Mouse (Mus musculus) heart, postnatal 25 days (tissue): ENCODE data around the gene Vangl2. TPM values are rescaled to one million over a fixed set of nuclear protein-coding genes. Genes with fewer than 3 reads are reported as not detected.

Experiments used
- DNase-seq: peaks from one replicate; pipeline ENCODE4 v3.0.0; 2022; ENCODE audit warnings: low spot score
- intact Hi-C: fragments of 180-260 bp; cut with DNase I; formaldehyde crosslinking; loops from one replicate; pipeline ENCODE4 v1.15.1; 2025
- total RNA-seq, 2 experiments: library from RNA; stranded (reverse); gene quantifications; 2 replicates each; pipeline ENCODE4 v1.2.3; 2021

The Vangl2 gene
- total RNA-seq, 2 experiments from 2014 or later, result 1.5 to 2.4 TPM

DNA sequence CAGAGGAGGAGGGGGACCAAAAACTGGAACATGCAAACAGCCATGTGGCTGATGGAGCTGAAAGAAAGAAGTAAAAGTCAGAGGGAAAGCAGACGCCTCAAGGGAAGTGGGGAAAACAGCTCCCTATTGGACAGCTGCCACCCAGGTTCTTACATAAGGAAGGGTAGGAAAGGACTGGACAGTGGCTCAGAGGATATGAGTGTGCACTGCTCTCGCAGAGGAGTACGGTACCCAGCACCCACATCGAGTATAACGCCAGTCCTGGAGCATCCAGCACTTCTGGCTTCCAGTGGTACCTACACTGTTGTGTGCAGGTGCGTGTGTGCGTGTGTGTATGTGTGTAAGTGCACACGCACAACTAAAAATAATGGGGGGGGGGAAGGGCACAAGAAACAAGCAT, 18.2 kb upstream of the Vangl2 start:
- no peak for DNase-seq
- intact Hi-C loops, result loop anchor here (2.0 to 10.0 kb wide), 3 partner anchors 198 to 310 kb away; no protein-coding TSS in a partner anchor

- intact Hi-C loops, result no loop called here
- no peak for DNase-seq
Measured at GRCm38 (mm10) chr1:172029914-172030313, 1.7 kb upstream of the Vangl2 start.

DNA sequence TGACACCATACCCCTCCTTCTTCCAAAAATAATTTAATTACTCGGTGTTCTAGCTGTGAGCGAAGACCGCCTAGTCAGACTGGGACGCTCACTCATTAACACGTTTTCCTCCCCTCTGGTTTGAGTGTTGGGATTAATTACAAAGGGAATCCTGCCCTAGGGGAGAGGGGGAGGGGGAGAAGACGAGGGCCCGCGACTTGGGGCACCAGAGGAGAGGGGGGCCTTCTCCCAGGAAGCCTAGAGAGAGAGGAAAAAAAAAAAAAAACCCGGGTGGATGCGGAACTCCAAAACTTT, 488 bp downstream of the Vangl2 start:
- DNase-seq, result no peak
- intact Hi-C loops, result no loop called here

- intact Hi-C loops, result no loop called here
- DNase-seq, result peak; percentile 66
Measured at GRCm38 (mm10) chr1:172027010-172027808, 1.0 kb downstream of the Vangl2 start.

DNA sequence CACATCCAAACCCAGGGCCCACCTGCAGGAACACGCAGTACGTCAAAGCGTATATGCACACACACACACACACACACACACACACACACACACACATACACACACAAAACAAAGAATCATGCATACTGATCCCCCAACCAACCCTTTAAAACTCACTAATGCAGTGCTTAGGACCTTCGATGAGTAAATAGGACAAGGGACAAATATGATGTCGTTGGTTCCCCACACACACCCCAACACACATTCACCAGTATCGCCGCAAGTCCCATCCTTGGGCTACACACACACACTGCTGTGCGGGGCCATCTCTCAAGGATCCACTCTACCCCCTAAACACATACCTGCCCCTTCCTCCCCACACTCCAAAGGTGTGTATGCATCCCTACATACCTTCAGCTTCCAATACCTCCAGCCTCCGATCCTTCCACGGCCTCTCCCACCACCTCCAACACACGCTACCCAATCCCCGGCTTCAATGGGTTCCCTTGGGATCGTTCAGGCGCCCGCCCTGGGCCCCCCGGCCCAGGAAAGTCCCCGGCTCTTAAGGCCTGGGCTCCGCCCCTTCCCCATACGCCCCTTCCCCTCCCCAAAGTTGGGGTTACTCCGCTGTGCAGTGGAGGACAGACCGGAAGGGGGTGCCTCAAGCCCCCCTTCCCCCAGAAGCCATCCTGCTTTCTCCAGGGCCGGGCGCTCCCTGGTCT, 1.9 kb downstream of the Vangl2 start:
- intact Hi-C loops, result no loop called here
- DNase-seq, result no peak

GRCm38 (mm10) chr1:172025201-172025904, 2.9 kb downstream of the Vangl2 start:
- intact Hi-C loops, result no loop called here
- no peak for DNase-seq

GRCm38 (mm10) chr1:172024140-172024895, 3.9 kb downstream of the Vangl2 start:
- intact Hi-C loops, result no loop called here
- DNase-seq, result no peak

- no peak for DNase-seq
- intact Hi-C loops, result no loop called here
Measured at GRCm38 (mm10) chr1:172019863-172020521, 8.3 kb downstream of the Vangl2 start.

DNA sequence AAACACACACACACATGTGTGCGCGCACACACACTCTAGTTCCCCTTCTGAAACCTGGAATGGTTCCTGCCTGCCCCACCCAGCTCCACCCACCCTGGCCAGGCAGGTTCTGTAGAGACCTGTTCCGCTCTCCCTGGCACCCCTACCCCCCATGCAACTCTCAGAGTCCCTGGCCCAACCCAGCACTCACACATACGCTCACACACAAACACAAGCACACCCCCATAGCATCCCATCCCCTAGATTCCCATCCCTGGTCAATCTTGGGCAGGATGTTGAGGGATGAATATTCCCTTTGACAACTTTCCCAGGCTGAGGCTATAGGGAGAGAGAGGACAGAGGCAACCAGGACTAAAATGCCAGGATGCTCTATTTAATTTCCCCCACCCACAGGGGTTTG, 8.9 kb downstream of the Vangl2 start:
- intact Hi-C loops, result no loop called here

GRCm38 (mm10) chr1:172018336-172019311, 9.6 kb downstream of the Vangl2 start:
- DNase-seq, result no peak
- intact Hi-C loops, result no loop called here

More for the DNA sequence above, 8.9 kb downstream of the Vangl2 start:
- no peak for DNase-seq

DNA sequence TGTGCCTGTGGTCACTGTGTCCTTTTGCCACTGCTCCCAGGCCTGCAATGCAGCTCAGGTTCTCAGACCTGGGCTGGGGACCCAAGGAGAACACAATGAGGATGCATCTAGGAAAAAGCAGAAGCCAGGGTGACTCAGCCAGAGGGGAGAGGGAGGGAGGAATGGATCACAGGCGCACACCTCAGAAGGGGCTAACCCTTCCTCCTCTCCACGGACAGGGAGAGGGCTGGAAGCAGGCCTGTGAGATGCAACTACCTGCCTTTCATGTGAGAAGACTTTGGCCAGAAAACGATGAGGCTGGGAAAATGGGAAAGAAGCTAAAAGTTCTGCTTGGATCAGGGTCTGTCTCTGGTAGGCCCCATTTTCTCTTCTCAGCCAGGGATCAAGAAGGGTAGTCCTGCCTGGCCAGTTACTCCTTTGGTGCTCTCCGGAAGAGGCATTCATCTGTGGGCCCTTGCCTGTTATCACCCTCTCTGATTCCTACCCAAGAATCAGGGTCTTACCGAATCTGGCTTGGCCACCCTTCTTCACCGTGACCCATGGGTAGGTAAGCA, 10.7 kb downstream of the Vangl2 start:
- DNase-seq, result no peak
- intact Hi-C loops, result no loop called here

- intact Hi-C loops, result no loop called here
- DNase-seq, result no peak
Measured at GRCm38 (mm10) chr1:172016660-172017516, 11.4 kb downstream of the Vangl2 start.

DNA sequence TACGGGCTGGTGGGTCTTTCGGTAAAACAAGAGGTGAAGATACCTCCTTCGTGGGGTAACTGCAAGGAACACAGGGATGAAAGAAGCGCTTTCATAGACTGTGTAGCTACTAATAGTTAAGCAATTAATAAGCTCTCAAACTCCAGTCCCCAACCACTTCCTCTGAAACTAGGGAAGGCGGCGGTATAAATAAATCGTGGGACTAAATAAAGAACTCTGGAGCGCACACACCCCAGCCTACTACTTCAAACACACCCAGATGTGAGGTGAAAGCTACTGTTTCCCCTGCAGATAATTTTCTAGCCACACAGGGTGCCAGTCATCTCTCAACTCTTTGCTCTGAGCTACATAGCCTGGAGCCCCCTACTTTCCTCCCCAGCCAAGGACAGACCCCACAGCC, 12.2 kb downstream of the Vangl2 start:
- DNase-seq, result no peak

GRCm38 (mm10) chr1:172015312-172015939, 12.8 kb downstream of the Vangl2 start:
- intact Hi-C loops, result no loop called here
- DNase-seq, result no peak

More for the DNA sequence above, 12.2 kb downstream of the Vangl2 start:
- intact Hi-C loops, result no loop called here

GRCm38 (mm10) chr1:172014771-172015170, 13.5 kb downstream of the Vangl2 start:
- intact Hi-C loops, result no loop called here
- DNase-seq, result no peak

GRCm38 (mm10) chr1:172012030-172012429, 16.2 kb downstream of the Vangl2 start:
- no peak for DNase-seq
- intact Hi-C loops, result no loop called here
